Mouse (Mus musculus) heart, adult 11 months (tissue): ENCODE data around the gene Wnt10b.
"Not testable (repeated sequence)": the region's sequence is repeated elsewhere in the genome, so short reads cannot be mapped to it uniquely, and the experiment has no call there.

Source experiments
- DNase-seq: peaks from one replicate; pipeline ENCODE4 v3.0.0; 2022

Gene Wnt10b

DNA sequence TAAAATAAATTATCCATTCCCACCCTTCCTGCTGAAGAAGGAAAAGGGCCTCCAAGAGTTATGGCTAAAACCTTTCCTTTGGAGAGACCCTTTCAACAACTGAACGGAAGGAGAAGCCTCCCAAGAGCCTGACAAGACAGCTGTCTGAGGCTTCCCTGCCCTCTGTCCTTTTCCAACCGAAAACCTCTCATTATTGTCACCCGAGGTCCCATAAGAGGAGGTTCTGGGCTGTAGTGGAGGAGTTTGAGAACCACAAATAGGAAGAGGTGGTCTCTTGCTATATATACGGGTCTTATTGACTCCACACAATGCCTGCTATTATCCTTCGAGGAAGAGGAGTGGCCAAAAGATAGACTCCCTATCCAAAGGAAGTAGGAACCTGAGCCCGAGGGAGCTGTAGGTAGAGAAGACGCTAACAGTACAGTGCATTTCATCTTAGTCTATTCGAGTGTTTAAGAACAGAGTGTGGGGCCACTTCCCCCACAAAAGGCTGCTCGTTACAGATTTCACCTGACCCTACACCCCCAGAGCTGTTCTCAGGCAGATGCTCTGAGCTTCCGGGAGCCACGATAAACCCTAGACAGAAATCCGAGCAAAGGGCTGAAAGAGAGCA is 6.0 kb downstream of the Wnt10b start:
- no peak for DNase-seq

DNA sequence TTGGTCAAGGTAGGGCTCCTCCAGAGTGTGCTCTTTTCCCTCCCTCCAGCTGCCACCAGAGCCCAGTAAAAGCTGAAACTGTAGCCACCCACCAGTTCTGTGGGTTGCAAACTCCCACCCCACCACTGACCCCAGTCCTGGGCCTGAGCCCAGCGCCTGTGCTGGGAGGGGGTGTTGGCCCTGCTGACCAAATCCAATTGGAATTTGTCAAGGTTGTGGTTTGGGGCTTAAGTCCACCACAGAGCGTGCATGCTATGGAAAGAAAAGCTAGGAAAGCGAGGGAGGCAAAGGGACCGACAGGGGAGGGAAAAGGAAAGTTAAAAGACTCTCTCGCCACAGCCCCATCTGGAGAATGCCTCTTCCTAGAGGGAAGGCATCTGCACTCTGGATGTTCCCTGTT is 9.7 kb downstream of the Wnt10b start:
- DNase-seq: no peak

DNA sequence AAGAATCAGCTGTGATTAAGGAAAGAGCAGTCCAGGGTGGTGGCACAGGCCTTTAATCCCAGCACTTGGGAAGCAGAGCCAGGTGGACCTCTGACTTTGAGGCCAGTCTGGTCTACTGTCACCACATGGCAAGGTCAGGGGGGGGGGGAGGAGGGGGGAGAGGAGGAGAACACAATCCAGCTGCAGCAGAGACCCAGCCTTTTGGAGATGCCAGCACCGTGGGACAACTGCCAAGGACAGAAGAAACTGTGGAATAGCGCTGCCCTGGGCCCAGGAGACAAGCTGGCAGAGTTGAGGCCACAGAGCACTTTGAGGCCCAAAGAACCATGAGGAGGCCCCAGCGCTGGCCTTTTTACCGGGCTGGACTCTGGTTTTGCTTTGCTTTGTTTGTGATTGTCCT is 12.0 kb downstream of the Wnt10b start:
- DNase-seq: no peak

DNA sequence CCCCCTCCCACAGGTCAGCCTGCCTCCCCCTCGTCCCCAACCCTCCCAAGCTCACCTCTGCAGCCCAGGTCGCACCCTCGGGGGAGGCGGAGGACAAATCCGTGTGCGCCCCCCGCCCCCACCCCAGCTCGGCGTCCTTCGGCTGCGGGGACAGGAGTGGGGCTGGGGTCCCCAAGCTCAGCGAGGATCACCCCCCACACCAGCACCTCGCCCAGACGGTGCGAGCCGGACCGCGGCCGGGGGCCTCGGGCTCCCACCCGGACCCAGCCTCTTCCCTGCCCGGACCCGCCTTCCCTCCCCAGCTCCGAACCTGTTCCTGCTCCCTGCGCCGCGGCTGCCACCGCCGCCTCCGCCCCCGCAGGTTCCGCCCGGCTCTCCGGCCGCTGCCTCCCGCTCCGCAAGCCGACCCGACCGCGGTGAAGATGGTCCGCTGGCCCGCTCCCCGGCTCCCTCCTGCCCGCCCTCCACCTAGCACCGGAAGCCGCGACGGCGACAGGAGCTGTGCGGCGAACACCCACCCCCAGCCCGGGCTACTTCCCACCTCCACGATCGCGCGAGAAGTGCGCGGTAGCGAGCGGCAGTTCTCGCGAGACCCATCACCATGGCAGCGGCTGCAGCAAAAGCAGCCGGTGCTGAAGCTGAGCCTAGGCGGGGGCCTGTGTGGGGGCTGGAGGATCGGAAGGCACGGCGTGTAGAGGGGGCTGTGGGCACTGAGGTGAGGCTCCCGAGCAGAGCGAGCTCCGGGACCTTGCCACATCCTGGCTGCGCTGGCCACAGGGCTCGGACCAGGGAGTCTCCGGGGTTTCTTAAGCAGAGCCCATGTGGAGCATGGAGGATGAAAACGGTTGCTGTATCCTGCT is 15.1 kb downstream of the Wnt10b start, which contains the start of gene Arf3:
Gene Arf3, minus strand, starts transcription at position 545 of the 860 bp plus-strand sequence.
- peak; percentile 100 for DNase-seq

DNA sequence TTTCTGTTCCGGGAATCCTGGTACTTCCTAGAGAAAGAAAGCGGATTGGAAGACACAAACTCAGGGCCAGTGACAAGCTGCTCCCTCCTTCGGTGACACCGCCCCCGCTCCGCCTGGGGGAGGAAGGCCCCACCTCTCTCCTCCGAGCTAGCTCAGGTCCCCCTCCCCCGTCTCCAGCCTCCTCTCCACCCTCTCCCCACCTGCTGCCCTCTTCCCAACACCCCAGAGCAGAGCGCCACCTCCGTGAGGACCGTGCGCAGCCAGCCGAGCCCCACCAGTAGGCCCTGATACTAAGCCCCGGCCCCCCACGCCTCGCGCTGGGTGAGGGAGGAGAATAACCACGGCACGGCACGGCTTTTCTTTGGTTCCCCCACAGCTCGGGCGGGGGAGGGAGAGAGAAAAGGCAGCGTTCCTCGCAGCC is 15.7 kb downstream of the Wnt10b start:
- DNase-seq: peak; percentile 98

DNA sequence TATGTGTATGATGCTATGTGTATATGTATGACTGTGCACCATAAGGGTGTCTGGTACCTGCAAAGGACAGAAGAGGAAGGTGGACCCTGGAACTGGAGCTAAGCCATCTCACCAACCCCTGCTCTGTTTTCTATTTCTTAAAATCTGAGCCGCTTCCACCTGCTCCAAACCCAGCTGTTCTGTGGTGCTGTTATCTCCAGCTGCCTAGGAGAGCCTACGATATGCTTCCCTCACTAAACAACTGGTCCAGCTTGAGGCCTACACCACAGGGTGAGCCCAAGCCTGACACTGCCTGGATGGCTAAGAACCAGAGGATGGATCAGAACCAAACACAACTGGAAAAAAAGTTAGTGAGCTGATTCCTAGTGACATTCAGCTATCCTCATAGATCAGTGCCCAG is 23.8 kb downstream of the Wnt10b start:
- DNase-seq: no peak

DNA sequence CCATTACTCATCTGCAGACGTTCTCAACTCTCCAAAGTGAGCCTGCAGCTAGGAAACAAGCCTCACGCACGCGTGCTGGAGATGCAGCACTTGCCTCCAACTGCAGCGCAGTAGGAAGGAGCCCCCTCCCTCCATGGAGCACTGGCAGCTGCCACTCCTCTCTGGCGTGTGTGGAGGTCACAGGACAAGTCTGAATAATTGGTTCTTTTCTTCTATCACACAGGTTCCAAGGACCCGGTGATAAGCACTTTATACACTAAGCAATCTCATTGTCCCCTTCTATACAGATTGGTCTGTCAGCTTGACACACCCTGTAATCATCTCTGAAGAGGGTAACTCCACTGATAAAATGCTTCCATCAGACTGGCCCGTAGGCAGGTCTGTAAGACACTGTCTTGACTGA is 24.9 kb downstream of the Wnt10b start:
- no peak for DNase-seq

DNA sequence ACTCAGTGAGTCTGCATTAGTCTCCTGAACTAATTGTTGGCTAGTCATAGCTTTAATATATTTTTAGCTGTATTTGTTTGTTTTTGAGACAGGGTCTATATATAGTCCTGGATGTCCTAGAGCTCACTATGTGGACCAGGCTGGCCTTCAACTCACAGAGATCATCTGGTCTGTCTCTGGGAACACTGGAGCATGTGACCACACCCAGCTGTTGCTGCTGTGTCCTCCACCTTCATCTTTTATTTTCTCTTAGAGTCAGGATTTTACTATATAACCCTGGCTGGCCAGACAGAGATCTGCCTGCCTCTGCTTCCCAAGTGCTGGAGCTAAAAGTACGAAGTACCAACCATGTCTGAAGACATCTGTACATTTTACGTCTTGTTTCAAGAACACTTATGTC is 28.9 kb downstream of the Wnt10b start:
- no peak for DNase-seq

DNA sequence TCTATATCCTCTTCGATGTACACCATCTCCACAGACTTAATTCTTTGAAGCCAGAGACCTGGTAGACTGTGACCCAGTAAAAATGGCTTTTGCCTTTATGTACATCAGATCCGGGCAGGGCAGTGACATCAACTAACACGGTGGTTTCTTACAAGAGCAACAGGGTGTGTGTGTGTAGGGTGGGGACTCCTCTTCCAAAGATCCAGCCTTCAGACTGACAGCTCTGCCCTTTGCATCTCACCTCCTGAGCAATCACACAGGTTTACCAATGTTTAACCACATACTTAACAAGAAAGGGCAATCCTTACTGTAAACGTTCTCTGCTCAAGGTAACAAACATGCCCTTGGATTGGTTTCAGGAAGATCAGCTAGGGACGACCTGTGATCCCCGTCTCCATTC is 30.7 kb downstream of the Wnt10b start:
- DNase-seq: no peak

DNA sequence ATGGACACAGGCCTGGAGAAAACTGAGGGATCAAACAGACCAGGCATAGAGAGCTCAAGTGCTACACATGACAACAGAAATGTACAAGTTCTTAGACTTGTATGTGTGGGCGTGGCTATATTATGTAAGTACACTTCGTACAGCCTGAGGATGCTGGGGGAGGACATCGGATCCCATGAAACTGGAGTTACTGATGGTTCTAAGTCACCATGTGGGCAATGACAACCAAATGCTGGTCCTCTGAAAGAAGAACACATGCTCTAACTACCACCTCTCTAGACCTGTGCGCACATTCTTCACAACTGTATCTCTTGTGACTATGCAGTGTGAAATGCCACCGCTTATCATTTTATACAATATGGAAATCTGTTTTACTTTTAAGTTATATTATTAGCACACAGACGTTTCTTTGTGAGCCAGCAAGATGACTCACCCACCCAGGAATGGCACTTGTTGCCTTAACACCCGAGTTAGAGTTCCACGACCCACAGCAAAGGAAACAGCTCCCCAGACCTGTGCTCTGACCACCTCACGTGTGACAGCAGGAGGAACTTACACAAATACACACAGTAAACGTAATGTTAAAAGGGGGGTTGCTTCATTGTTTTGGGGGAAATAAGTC is 31.5 kb downstream of the Wnt10b start:
- DNase-seq: no peak

DNA sequence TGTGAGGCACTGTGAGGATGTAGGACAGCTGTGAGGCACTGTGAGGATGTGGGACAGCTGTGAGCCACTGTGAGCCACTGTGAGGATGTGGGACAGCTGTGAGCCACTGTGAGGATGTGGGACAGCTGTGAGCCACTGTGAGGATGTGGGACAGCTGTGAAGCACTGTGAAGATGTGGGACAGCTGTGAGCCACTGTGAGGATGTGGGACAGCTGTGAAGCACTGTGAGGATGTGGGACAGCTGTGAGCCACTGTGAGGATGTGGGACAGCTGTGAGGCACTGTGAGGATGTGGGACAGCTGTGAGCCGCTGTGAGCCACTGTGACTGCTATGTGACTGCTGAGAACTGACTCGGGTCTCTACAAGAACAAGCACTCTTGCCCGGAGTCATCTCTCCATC is 34.1 kb downstream of the Wnt10b start:
- not testable (repeated sequence) for DNase-seq

DNA sequence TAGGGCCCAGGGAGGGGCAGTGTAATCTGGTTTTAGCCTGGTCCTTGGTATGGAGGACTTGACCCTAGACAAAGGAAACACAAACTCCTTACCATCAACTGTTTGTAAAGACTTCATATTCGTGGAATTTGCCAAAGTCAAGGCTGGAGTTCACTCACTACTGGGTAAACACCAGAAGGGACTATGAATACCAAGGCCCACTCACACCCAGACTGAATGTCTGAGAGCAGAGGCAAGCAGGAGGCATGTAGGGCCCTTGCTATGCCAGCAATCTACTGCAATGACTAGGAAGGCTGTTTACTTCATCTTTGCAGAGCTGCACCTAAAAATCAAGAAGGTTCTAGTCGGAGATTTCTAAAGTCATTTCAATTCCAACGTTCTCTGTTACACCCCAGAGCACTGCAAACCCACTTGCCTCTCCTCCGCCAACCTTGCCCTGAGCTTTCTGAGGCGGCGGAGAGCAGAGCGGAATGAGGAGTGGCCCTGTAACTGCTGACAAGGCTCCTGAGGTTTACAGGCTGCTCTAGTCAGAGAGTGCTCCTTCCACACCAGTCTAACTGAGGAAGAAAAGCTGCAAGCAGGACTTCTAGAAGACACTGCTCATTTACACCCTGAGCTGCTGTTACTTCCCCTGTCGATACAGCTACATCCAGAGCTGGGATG is 35.1 kb downstream of the Wnt10b start:
- DNase-seq: no peak

DNA sequence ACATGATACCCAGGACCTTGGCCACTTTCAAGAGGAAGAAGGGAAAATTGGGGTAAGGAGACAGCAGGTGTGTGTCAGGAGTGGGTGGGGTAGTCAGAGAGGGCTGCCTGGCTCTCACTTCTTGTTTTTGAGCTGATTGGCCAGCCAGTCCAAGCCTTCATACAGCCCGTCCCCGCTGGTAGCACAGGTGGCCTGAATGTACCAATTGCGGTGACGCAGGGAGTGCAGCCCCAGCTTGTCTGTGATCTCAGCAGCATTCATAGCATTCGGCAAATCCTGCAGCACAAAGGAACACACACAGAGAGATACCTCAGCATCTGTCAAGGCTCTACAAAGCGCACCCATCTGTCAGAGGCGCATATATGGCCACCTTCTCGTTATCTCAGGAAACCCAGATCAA is 37.7 kb downstream of the Wnt10b start:
- no peak for DNase-seq

DNA sequence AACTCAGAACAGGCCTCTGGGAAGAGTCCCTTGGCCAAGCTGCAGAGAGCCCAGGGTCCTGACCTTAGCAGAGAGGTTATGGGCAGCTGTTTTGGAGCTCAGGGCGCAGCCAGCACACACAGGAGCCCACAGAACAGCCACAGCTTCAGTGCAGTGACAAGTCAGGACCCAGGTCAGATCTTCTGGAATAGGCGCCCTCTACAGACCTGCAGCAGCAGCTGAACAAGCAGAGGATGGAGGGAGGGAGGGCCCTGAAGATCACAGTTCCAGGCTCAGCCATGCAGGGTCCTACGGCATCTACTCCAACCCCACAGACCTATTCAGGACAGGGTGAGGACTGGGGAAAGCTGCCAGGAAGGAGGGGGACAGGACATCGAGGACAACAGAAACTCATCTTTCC is 39.2 kb downstream of the Wnt10b start:
- DNase-seq: no peak

DNA sequence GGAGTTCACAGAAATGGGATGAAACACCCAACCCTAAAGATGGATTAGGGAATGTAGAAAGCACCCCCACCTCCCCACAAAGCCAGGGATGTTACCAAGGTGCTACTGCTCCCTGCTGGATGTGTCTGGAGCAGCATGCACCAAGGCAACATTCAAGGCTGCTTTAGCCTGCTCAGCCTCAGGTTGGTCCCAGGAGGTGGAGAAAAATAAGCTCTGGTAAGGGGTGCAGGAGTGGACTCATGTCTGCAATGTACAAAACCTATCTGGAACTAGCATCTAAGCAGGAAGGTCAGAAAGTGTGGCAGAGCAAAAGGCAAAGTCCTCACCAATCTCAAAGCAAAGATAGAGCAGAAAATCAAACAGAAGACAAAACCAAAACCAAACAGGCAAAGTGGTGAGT is 40.1 kb downstream of the Wnt10b start:
- no peak for DNase-seq

DNA sequence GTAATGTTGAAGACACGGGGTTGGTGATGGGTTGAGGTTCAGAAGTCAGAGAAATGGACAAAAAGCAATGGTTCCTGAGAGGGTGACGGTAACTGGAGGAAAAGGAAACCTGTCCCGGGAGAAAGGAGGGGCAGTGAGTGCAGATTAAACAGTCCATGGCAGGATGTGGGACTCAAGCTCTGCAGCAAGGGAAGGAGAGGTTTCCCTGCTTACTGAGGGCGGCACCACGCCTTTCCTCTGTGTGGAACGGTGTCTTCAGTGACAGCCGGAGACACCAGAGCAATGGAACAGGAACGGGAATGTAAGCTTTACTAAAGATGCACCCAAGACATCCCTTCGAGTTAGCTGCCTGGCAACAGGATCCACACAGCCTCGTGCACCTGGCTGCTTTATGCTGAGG is 41.4 kb downstream of the Wnt10b start:
- DNase-seq: no peak

DNA sequence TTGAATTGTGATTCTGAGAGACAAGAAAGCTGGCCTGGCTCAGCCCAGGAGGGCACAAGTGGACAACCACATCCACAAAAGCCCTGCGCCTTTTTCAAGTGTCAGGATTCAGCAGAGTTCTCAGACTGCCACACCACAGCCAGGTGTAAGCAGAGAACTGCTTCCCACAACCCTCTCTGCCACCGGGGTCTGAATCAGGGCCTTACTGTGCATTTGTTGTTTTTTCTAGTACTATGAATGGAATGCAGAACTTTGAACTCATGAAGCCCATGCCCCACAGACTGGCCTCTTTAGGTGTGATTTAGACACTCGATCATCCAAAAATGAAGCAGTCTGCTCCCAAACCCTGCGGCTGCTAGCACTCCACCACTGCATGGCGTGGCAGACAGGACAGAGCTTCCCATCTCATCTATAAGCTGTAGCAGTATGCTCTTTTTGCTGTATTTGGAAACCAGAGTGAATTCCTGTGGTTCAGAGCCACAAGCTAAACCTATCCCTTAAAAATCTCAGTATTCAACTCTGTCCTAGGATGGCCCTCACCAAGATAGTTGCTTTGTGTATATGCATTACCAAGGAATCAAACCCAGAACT is 43.9 kb downstream of the Wnt10b start:
- no peak for DNase-seq

DNA sequence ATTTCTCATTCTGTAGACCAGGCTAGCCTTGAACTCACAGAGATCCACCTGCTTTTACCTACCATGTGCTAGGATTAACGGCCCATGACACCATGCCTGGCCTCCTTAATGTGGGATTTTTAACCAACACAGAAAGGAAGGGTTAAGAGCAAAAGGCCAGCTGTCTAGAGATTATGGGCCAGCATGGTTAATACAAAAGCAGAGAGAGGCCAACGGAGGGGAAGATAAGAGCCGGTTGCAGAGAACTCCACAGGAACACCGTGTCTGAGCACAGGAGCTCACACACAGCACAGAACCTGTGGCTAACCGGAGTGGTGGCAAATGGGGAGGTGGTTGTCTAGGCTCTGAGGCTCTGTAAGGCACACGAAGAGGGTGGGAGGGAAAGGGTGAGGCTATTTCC is 44.6 kb downstream of the Wnt10b start:
- DNase-seq: no peak

DNA sequence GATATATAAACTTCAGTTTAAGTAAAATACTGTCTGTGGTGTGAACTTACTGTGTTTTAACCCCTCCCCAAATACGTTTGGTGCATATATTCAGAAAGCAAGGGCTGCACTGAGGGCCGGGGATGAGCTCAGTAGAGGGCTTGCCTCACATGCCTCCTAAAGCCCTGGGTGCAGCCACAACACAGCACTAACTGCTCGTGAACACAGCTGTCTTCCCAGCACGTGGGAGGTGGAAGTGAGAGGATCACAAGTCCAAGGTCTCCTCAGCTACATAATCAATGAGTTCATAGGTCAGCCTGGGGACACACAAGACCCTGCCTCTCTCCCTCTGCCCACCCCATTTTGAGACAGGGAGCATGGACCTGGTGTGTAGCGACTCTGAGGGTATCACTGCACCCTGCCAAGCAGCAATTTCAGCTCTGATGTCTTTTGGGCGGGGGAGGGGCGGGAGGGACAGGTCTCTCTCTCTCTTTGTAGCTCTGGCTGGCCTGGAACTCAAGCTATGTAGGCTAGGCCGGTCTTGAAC is 45.9 kb downstream of the Wnt10b start:
- DNase-seq: no peak

DNA sequence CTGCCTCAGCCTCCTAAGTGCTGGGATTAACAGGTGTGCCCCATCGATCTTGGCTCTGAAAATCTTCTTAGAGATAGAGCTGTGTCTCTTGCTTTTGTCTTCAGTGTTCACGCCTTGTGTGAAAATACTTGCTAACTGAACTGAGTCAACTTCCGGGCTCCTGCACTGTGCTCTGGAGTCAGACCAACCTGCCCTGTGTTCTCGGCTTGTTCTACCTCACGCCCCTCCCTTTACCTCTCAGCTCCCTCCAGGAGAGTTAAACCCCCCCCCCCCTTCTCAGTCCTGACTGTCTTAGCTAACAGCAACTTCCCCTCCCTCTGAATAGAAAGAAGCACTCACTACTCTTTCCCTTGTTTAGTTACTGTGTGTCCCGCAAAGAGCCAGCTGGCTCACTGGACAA is 47.2 kb downstream of the Wnt10b start:
- no peak for DNase-seq

DNA sequence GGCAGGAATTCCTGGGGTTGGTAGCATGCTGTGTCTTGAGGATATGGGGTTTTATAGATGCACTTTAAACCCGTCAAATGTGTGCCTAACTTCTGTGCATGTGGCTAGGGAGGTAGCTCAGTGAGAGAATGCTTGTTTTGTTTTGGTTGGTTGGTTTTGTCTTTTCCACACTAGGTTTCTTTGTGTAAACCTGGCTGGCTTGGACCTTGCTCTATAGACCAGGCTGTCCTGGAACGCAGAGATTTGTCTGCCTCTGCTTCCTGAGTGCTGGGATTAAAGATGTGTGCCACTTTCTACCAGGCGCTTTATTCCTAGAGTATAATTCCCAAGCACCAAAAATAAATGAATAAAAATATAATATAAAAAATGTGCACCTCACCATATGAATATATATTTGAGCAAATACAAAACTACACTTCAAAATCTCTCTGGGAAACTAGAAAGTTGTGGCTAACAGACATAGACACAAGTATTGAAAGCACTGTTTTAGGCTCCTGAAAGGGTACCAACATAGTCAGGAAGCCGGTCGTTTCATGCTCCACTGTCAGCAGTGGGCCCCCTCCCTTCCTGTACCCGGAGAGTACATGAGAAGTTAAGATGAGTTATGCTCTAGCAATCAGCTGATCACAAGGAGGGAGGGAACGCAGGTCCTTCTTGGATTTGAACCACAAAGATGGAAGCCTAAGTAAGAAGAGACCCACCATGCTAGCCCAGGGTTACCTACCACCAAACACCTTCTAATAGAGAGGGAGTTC is 48.0 kb downstream of the Wnt10b start:
- no peak for DNase-seq

DNA sequence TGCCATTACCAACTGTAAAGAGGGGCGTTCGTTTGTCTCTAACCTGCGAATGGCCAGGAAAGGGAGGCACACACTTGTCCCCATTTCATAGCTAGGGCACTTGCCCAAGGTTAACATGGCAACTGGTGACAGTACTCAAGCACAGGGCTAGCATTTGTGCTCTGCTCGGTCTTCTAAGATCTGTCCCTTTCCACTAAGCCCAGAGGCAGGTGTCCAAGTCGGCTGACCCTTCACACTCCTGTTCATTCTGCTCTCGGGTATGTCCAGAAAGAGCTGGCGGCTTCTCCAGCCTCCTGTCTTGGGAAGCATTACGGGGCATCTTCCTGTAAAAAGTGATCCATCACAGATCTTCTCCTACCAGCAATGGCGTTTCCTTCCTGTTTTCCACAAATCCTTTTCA is 49.6 kb downstream of the Wnt10b start:
- DNase-seq: no peak
